Mouse (Mus musculus): ENCODE data around the gene Hhat. TPM values are rescaled to one million over a fixed set of nuclear protein-coding genes. Genes with fewer than 3 reads are reported as not detected.

The Hhat gene
- polyA plus RNA-seq, 1 experiment from 2014 or later, result 3.9 TPM

GRCm38 (mm10) chr1:192478176-192478575 is 292.8 kb downstream of the Hhat start:
- ATAC-seq (ENCODE audit: low FRiP score), result no peak

GRCm38 (mm10) chr1:192477556-192477955 is 293.5 kb downstream of the Hhat start:
- DNase-seq (ENCODE audit: low spot score) (no peak), ATAC-seq (ENCODE audit: low FRiP score) (no peak)
- no peaks in the 10 kb centered on the region for H3K27me3 ChIP-seq (ENCODE audit: control insufficient read depth, insufficient read depth, low read length)
- H3K4me3 ChIP-seq (replicated peaks; ENCODE audit: low read length), result no peak overlapping the region
- H3K27ac ChIP-seq, result no peak overlapping the region
- no peaks in the 10 kb centered on the region for H3K4me1 ChIP-seq (replicated peaks; ENCODE audit: control insufficient read depth, insufficient read depth, low read length)
- 87% methylated on average over 6 of the region's 6 CpGs for WGBS
- H3K36me3 ChIP-seq (replicated peaks; ENCODE audit: control insufficient read depth, insufficient read depth), result no peaks in the 10 kb centered on the region
- no peak overlapping the region for H3K9ac ChIP-seq
- H3K9me3 ChIP-seq (ENCODE audit: control insufficient read depth, low read length), result no peaks in the 10 kb centered on the region
- H3K4me2 ChIP-seq (replicated peaks), result no peak overlapping the region

More at GRCm38 (mm10) chr1:192478176-192478575, 292.8 kb downstream of the Hhat start:
- Histone ChIP-seq H3K27ac (no peak overlapping the region), H3K4me2 (replicated peaks) (no peak overlapping the region), H3K9me3 (ENCODE audit: control insufficient read depth, low read length) (no peaks in the 10 kb centered on the region), H3K4me1 (replicated peaks; ENCODE audit: control insufficient read depth, insufficient read depth, low read length) (no peaks in the 10 kb centered on the region), H3K36me3 (replicated peaks; ENCODE audit: control insufficient read depth, insufficient read depth) (no peaks in the 10 kb centered on the region), H3K27me3 (ENCODE audit: control insufficient read depth, insufficient read depth, low read length) (no peaks in the 10 kb centered on the region), H3K4me3 (replicated peaks; ENCODE audit: low read length) (no peak overlapping the region), H3K9ac (no peak overlapping the region)
- DNase-seq (ENCODE audit: low spot score), result no peak
- 77% methylated on average over 5 of the region's 5 CpGs for WGBS

- H3K4me1 ChIP-seq (replicated peaks; ENCODE audit: control insufficient read depth, insufficient read depth, low read length), result no peaks in the 10 kb centered on the region
- WGBS, result 76% methylated on average over 7 of the region's 7 CpGs
- no peaks in the 10 kb centered on the region for H3K27me3 ChIP-seq (ENCODE audit: control insufficient read depth, insufficient read depth, low read length)
- H3K27ac ChIP-seq, result no peak overlapping the region
- H3K4me3 ChIP-seq (replicated peaks; ENCODE audit: low read length), result no peak overlapping the region
- no peaks in the 10 kb centered on the region for H3K36me3 ChIP-seq (replicated peaks; ENCODE audit: control insufficient read depth, insufficient read depth)
- DNase-seq (ENCODE audit: low spot score) (no peak), ATAC-seq (ENCODE audit: low FRiP score) (no peak)
- H3K4me2 ChIP-seq (replicated peaks), result no peak overlapping the region
- no peak overlapping the region for H3K9ac ChIP-seq
- H3K9me3 ChIP-seq (ENCODE audit: control insufficient read depth, low read length), result no peaks in the 10 kb centered on the region
These were observed 294.3 kb downstream of the Hhat start for GRCm38 (mm10) chr1:192476704-192477103.

GRCm38 (mm10) chr1:192473134-192473533 is 297.9 kb downstream of the Hhat start:
- no peaks in the 10 kb centered on the region for H3K9me3 ChIP-seq (ENCODE audit: control insufficient read depth, low read length)
- no peak overlapping the region for H3K27ac ChIP-seq
- H3K4me3 ChIP-seq (replicated peaks; ENCODE audit: low read length), result no peak overlapping the region
- ATAC-seq (ENCODE audit: low FRiP score) (no peak), DNase-seq (ENCODE audit: low spot score) (no peak)
- 91% methylated on average over 6 of the region's 6 CpGs for WGBS
- H3K4me1 ChIP-seq (replicated peaks; ENCODE audit: control insufficient read depth, insufficient read depth, low read length), result no peaks in the 10 kb centered on the region
- no peak overlapping the region for H3K4me2 ChIP-seq (replicated peaks)
- H3K27me3 ChIP-seq (ENCODE audit: control insufficient read depth, insufficient read depth, low read length), result no peaks in the 10 kb centered on the region
- H3K36me3 ChIP-seq (replicated peaks; ENCODE audit: control insufficient read depth, insufficient read depth), result no peaks in the 10 kb centered on the region
- no peak overlapping the region for H3K9ac ChIP-seq

GRCm38 (mm10) chr1:192472366-192472765 is 298.7 kb downstream of the Hhat start:
- DNase-seq (ENCODE audit: low spot score) (peak; percentile 56), ATAC-seq (ENCODE audit: low FRiP score) (no peak)
- Histone ChIP-seq H3K36me3 (replicated peaks; ENCODE audit: control insufficient read depth, insufficient read depth) (no peaks in the 10 kb centered on the region), H3K27ac (no peak overlapping the region), H3K4me1 (replicated peaks; ENCODE audit: control insufficient read depth, insufficient read depth, low read length) (no peaks in the 10 kb centered on the region), H3K4me3 (replicated peaks; ENCODE audit: low read length) (no peak overlapping the region), H3K4me2 (replicated peaks) (no peak overlapping the region), H3K9me3 (ENCODE audit: control insufficient read depth, low read length) (no peaks in the 10 kb centered on the region), H3K27me3 (ENCODE audit: control insufficient read depth, insufficient read depth, low read length) (no peaks in the 10 kb centered on the region), H3K9ac (no peak overlapping the region)
- 69% methylated on average over 4 of the region's 4 CpGs for WGBS

GRCm38 (mm10) chr1:192463732-192464131 is 307.3 kb downstream of the Hhat start:
- DNase-seq (ENCODE audit: low spot score) (no peak), ATAC-seq (ENCODE audit: low FRiP score) (no peak)
- H3K27me3 ChIP-seq (ENCODE audit: control insufficient read depth, insufficient read depth, low read length), result no peaks in the 10 kb centered on the region
- WGBS, result 79% methylated on average over 4 of the region's 4 CpGs
- H3K9me3 ChIP-seq (ENCODE audit: control insufficient read depth, low read length), result no peaks in the 10 kb centered on the region
- H3K36me3 ChIP-seq (replicated peaks; ENCODE audit: control insufficient read depth, insufficient read depth), result no peaks in the 10 kb centered on the region
- H3K4me2 ChIP-seq (replicated peaks), result no peak overlapping the region
- H3K4me3 ChIP-seq (replicated peaks; ENCODE audit: low read length), result no peak overlapping the region
- H3K27ac ChIP-seq, result no peak overlapping the region
- H3K9ac ChIP-seq, result no peak overlapping the region
- H3K4me1 ChIP-seq (replicated peaks; ENCODE audit: control insufficient read depth, insufficient read depth, low read length), result no peaks in the 10 kb centered on the region

GRCm38 (mm10) chr1:192457526-192458206 is 313.4 kb downstream of the Hhat start:
- no peak for DNase-seq (ENCODE audit: low spot score)

GRCm38 (mm10) chr1:192457037-192457436 is 314.0 kb downstream of the Hhat start:
- ATAC-seq (ENCODE audit: low FRiP score) (no peak), DNase-seq (ENCODE audit: low spot score) (no peak)
- Histone ChIP-seq H3K9me3 (ENCODE audit: control insufficient read depth, low read length) (no peaks in the 10 kb centered on the region), H3K36me3 (replicated peaks; ENCODE audit: control insufficient read depth, insufficient read depth) (no peaks in the 10 kb centered on the region), H3K4me2 (replicated peaks) (no peak overlapping the region), H3K9ac (no peak overlapping the region), H3K27ac (no peak overlapping the region), H3K4me3 (replicated peaks; ENCODE audit: low read length) (no peak overlapping the region), H3K4me1 (replicated peaks; ENCODE audit: control insufficient read depth, insufficient read depth, low read length) (no peaks in the 10 kb centered on the region), H3K27me3 (ENCODE audit: control insufficient read depth, insufficient read depth, low read length) (no peaks in the 10 kb centered on the region)
- WGBS, result 86% methylated on average over 3 of the region's 3 CpGs

More at GRCm38 (mm10) chr1:192457526-192458206, 313.4 kb downstream of the Hhat start:
- Histone ChIP-seq H3K4me3 (replicated peaks; ENCODE audit: low read length) (no peak overlapping the region), H3K9ac (no peak overlapping the region), H3K27me3 (ENCODE audit: control insufficient read depth, insufficient read depth, low read length) (no peaks in the 10 kb centered on the region), H3K4me2 (replicated peaks) (no peak overlapping the region), H3K9me3 (ENCODE audit: control insufficient read depth, low read length) (no peaks in the 10 kb centered on the region), H3K4me1 (replicated peaks; ENCODE audit: control insufficient read depth, insufficient read depth, low read length) (no peaks in the 10 kb centered on the region), H3K36me3 (replicated peaks; ENCODE audit: control insufficient read depth, insufficient read depth) (no peaks in the 10 kb centered on the region), H3K27ac (no peak overlapping the region)
- no peak for ATAC-seq (ENCODE audit: low FRiP score)
- 76% methylated on average over 6 of the region's 6 CpGs for WGBS

GRCm38 (mm10) chr1:192454981-192455380 is 316.0 kb downstream of the Hhat start:
- H3K9ac ChIP-seq, result no peak overlapping the region
- no peak overlapping the region for H3K4me2 ChIP-seq (replicated peaks)
- no peak overlapping the region for H3K27ac ChIP-seq
- H3K36me3 ChIP-seq (replicated peaks; ENCODE audit: control insufficient read depth, insufficient read depth), result no peaks in the 10 kb centered on the region
- H3K4me3 ChIP-seq (replicated peaks; ENCODE audit: low read length), result no peak overlapping the region
- H3K27me3 ChIP-seq (ENCODE audit: control insufficient read depth, insufficient read depth, low read length), result no peaks in the 10 kb centered on the region
- no peaks in the 10 kb centered on the region for H3K4me1 ChIP-seq (replicated peaks; ENCODE audit: control insufficient read depth, insufficient read depth, low read length)
- WGBS, result 47% methylated on average over 4 of the region's 4 CpGs
- DNase-seq (ENCODE audit: low spot score) (no peak), ATAC-seq (ENCODE audit: low FRiP score) (no peak)
- H3K9me3 ChIP-seq (ENCODE audit: control insufficient read depth, low read length), result no peaks in the 10 kb centered on the region

GRCm38 (mm10) chr1:192454501-192454900 is 316.5 kb downstream of the Hhat start:
- ATAC-seq (ENCODE audit: low FRiP score) (no peak), DNase-seq (ENCODE audit: low spot score) (no peak)
- Histone ChIP-seq H3K9me3 (ENCODE audit: control insufficient read depth, low read length) (no peaks in the 10 kb centered on the region), H3K4me1 (replicated peaks; ENCODE audit: control insufficient read depth, insufficient read depth, low read length) (no peaks in the 10 kb centered on the region), H3K9ac (no peak overlapping the region), H3K36me3 (replicated peaks; ENCODE audit: control insufficient read depth, insufficient read depth) (no peaks in the 10 kb centered on the region), H3K27ac (no peak overlapping the region), H3K27me3 (ENCODE audit: control insufficient read depth, insufficient read depth, low read length) (no peaks in the 10 kb centered on the region), H3K4me2 (replicated peaks) (no peak overlapping the region), H3K4me3 (replicated peaks; ENCODE audit: low read length) (no peak overlapping the region)
- 74% methylated on average over 1 of the region's 1 CpGs for WGBS
